Mouse (Mus musculus) c-Kit-positive CD71-negative TER-119-negative erythroid progenitor cells, embryonic 14.5 days (primary cell): Measurements from ENCODE around the gene Fxyd7.

Experiments
- DNase-seq: peaks from one replicate; pipeline ENCODE4 v3.0.0-alpha.2; 2013; ENCODE audit warnings: low read depth

Gene Fxyd7

GRCm38 (mm10) chr7:31050921-31051320 lies 346 bp downstream of the Fxyd7 start:
- DNase-seq = no peak

GRCm38 (mm10) chr7:31050487-31050886 lies 780 bp downstream of the Fxyd7 start:
- no peak for DNase-seq

- DNase-seq = no peak
These were observed 1.4 kb downstream of the Fxyd7 start for GRCm38 (mm10) chr7:31049846-31050281.

- no peak for DNase-seq
These were observed 2.0 kb downstream of the Fxyd7 start for GRCm38 (mm10) chr7:31049135-31049845.

- no peak for DNase-seq
These were observed 8.8 kb downstream of the Fxyd7 start, which contains the start of gene Fxyd5 for GRCm38 (mm10) chr7:31042431-31042910. Gene Fxyd5 (minus strand): TSS chr7:31042481.

- DNase-seq = no peak
These were observed 9.5 kb downstream of the Fxyd7 start for GRCm38 (mm10) chr7:31041662-31042315.

GRCm38 (mm10) chr7:31041023-31041407 lies 10.3 kb downstream of the Fxyd7 start:
- DNase-seq = no peak

GRCm38 (mm10) chr7:31040281-31041022 lies 10.8 kb downstream of the Fxyd7 start:
- no peak for DNase-seq

- no peak for DNase-seq
These were observed 12.3 kb downstream of the Fxyd7 start for GRCm38 (mm10) chr7:31039011-31039410.

GRCm38 (mm10) chr7:31037675-31038074 lies 13.6 kb downstream of the Fxyd7 start:
- no peak for DNase-seq

GRCm38 (mm10) chr7:31036917-31037316 lies 14.3 kb downstream of the Fxyd7 start:
- no peak for DNase-seq

GRCm38 (mm10) chr7:31035291-31035690 lies 16.0 kb downstream of the Fxyd7 start:
- DNase-seq = no peak

- DNase-seq = no peak
These were observed 16.5 kb downstream of the Fxyd7 start for GRCm38 (mm10) chr7:31034789-31035188.

GRCm38 (mm10) chr7:31033409-31034165 lies 17.7 kb downstream of the Fxyd7 start:
- DNase-seq = no peak

- DNase-seq = no peak
These were observed 19.5 kb downstream of the Fxyd7 start for GRCm38 (mm10) chr7:31031731-31032130.

- DNase-seq = no peak
These were observed 20.6 kb downstream of the Fxyd7 start for GRCm38 (mm10) chr7:31030717-31031116.

GRCm38 (mm10) chr7:31028609-31029008 lies 22.7 kb downstream of the Fxyd7 start:
- DNase-seq = no peak

- no peak for DNase-seq
These were observed 34.0 kb downstream of the Fxyd7 start for GRCm38 (mm10) chr7:31017104-31017901.

GRCm38 (mm10) chr7:31012971-31013370 lies 38.3 kb downstream of the Fxyd7 start:
- DNase-seq = no peak

- DNase-seq = no peak
These were observed 42.4 kb downstream of the Fxyd7 start for GRCm38 (mm10) chr7:31008889-31009288.

- DNase-seq = no peak
These were observed 43.1 kb downstream of the Fxyd7 start for GRCm38 (mm10) chr7:31008175-31008574.
